Comparison of ENCODE assay signal across 8 mouse cellular contexts in the genomic region with DNA sequence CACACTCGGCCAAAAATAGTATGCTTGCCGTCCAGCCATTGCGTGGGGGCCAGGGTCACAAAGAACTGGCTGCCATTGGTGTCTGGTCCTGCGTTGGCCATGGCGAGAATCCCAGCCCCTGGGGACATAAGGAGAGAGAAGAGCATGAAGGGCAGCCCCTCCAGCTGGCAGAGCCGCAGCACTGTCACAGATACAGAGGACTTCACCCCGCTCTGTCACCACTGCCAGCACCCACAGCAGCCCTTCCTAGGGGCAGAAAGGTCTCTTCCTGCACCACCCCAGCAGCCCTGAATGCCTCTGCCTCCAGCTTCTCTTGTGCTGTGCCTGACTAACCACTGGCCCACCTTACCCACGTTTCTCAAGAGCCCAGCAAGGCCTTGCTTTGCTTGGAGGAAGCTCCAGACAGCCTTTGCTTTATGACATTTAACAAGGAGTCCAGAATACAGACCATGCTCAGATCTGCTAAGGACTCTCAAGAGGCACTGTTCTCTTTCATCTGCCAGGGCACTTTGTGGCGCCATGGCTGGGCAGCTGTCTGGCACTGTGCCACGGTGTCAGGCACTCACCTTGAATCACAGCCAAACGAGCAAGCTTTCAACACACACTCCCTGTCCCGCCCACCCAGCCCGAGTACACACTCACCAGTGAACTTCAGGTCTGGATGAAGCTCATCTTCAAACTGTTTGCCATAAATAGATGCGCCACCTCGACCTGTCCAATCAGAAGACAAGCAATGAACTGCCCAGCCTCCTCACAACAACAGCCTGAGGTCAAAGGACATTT. TPM values are rescaled to one million over a fixed set of nuclear protein-coding genes. Genes with fewer than 3 reads are reported as not detected.
DNase-seq lines count a peak whose midpoint lies in the region; ATAC-seq lines count a peak whose summit lies in the region.

No protein-coding gene starts in this region.

- H3K9me3 ChIP-seq in forebrain, embryonic 12.5 days: no peaks in the 10 kb centered on the region
- H3K9me3 ChIP-seq in forebrain, embryonic 10.5 days: no peaks in the 10 kb centered on the region
- no peaks in the 10 kb centered on the region for H3K9me3 ChIP-seq in stomach, embryonic 16.5 days (replicated peaks; ENCODE audit: control insufficient read depth, low read length)

- 81% methylated on average over 15 of the region's 15 CpGs for WGBS in forebrain, embryonic 12.5 days
- WGBS in forebrain, embryonic 10.5 days: 92% methylated on average over 15 of the region's 15 CpGs
- 70% methylated on average over 15 of the region's 15 CpGs for WGBS in stomach, embryonic 16.5 days

- no peak for ATAC-seq in forebrain, embryonic 12.5 days (ENCODE audit: low FRiP score)
- peak; percentile 35; the same call in 1 of the 2 replicates for ATAC-seq in stomach, embryonic 16.5 days (ENCODE audit: insufficient read depth, low FRiP score)

- DNase-seq in forebrain, embryonic 10.5 days (ENCODE audit: extremely low spot score, low spot score): no peak
- DNase-seq in MN1 (ENCODE audit: low spot score): peak; percentile 94
- DNase-seq in heart, adult 8-10 months (ENCODE audit: low spot score): peak; percentile 66
- peak; percentile 91 for DNase-seq in kidney, postnatal 14 days
- DNase-seq in cerebellum, postnatal 36 days: no peak
- no peak for DNase-seq in cerebellum, adult 11 months

- H3K4me1 ChIP-seq in forebrain, embryonic 12.5 days: peaks cover 4% of the 10 kb centered on the region; the same call in 1 of the 2 replicates
- 0 out of 2 replicates have a peak, but pooled peaks cover 4% of the 10 kb centered on the region for H3K4me1 ChIP-seq in forebrain, embryonic 10.5 days
- peaks cover 8% of the 10 kb centered on the region; the same call in 1 of the 2 replicates for H3K4me1 ChIP-seq in stomach, embryonic 16.5 days (ENCODE audit: control insufficient read depth, insufficient read depth, low read length)

- H3K27ac ChIP-seq in forebrain, embryonic 12.5 days: peak overlapping the region; percentile 46; the same call in 1 of the 2 replicates
- H3K27ac ChIP-seq in forebrain, embryonic 10.5 days: no peak overlapping the region
- peak overlapping the region; percentile 41; the same call in 1 of the 2 replicates for H3K27ac ChIP-seq in stomach, embryonic 16.5 days (ENCODE audit: low read length)

- H3K4me3 ChIP-seq in forebrain, embryonic 12.5 days (replicated peaks): no peak overlapping the region
- no peak overlapping the region for H3K4me3 ChIP-seq in forebrain, embryonic 10.5 days
- H3K4me3 ChIP-seq in stomach, embryonic 16.5 days (replicated peaks; ENCODE audit: low read length): no peak overlapping the region

- H3K9ac ChIP-seq in forebrain, embryonic 12.5 days: peak overlapping the region; percentile 18; the same call in 1 of the 2 replicates
- H3K9ac ChIP-seq in stomach, embryonic 16.5 days (ENCODE audit: low read length): no peak overlapping the region

- no peak overlapping the region for H3K4me2 ChIP-seq in forebrain, embryonic 12.5 days
- no peak overlapping the region for H3K4me2 ChIP-seq in stomach, embryonic 16.5 days (ENCODE audit: low read depth, low read length)

- H3K36me3 ChIP-seq in forebrain, embryonic 12.5 days (replicated peaks): peaks cover 64% of the 10 kb centered on the region
- peaks cover 87% of the 10 kb centered on the region for H3K36me3 ChIP-seq in forebrain, embryonic 10.5 days (replicated peaks)
- peaks cover 12% of the 10 kb centered on the region for H3K36me3 ChIP-seq in stomach, embryonic 16.5 days (ENCODE audit: control insufficient read depth, insufficient read depth, low read length)

- no peaks in the 10 kb centered on the region for H3K27me3 ChIP-seq in forebrain, embryonic 12.5 days
- no peaks in the 10 kb centered on the region for H3K27me3 ChIP-seq in forebrain, embryonic 10.5 days (ENCODE audit: poor library complexity, severe bottlenecking)
- H3K27me3 ChIP-seq in stomach, embryonic 16.5 days (ENCODE audit: control insufficient read depth, insufficient read depth, low read length): no peaks in the 10 kb centered on the region

RNA-seq across cellular contexts. Expression of a gene that starts 12.2 kb away (rescaled TPM):
- 139 and 142 TPM in 2 replicates for polyA plus RNA-seq in forebrain, embryonic 12.5 days (2016; fragmentation: Nextera tagmentation; extraction: Ambion mirVana)
- 230 and 235 TPM in 2 replicates for polyA plus RNA-seq in forebrain, embryonic 10.5 days (2016; fragmentation: Nextera tagmentation; extraction: Ambion mirVana)
- 10 to 100 TPM; 36.5 to 43.8 (median 37.3) TPM for total RNA-seq in heart, adult 8-10 months (2022)
- polyA plus RNA-seq in stomach, embryonic 16.5 days (2015; fragmentation: Nextera tagmentation; extraction: Ambion mirVana): 129 and 130 TPM in 2 replicates

RNA-seq across cellular contexts. Expression of a gene that starts 13.8 kb away (rescaled TPM):
- 9.9 and 10.7 TPM in 2 replicates for polyA plus RNA-seq in forebrain, embryonic 12.5 days (2016; fragmentation: Nextera tagmentation; extraction: Ambion mirVana)
- polyA plus RNA-seq in forebrain, embryonic 10.5 days (2016; fragmentation: Nextera tagmentation; extraction: Ambion mirVana): 5.3 and 6.2 TPM in 2 replicates
- 1 to 10 TPM; 3.2 to 9.5 (median 4.4) TPM for total RNA-seq in heart, adult 8-10 months (2022)
- polyA plus RNA-seq in stomach, embryonic 16.5 days (2015; fragmentation: Nextera tagmentation; extraction: Ambion mirVana): 6.9 and 7.5 TPM in 2 replicates

RNA-seq across cellular contexts. Expression of a gene that starts 16.8 kb away (rescaled TPM):
- 65.0 and 65.2 TPM in 2 replicates for polyA plus RNA-seq in forebrain, embryonic 12.5 days (2016; fragmentation: Nextera tagmentation; extraction: Ambion mirVana)
- 54.6 and 56.6 TPM in 2 replicates for polyA plus RNA-seq in forebrain, embryonic 10.5 days (2016; fragmentation: Nextera tagmentation; extraction: Ambion mirVana)
- total RNA-seq in heart, adult 8-10 months (2022): 100 to 1,000 TPM; 294 to 476 (median 372) TPM
- 82.2 and 83.0 TPM in 2 replicates for polyA plus RNA-seq in stomach, embryonic 16.5 days (2015; fragmentation: Nextera tagmentation; extraction: Ambion mirVana)

Comparison
In these comparisons a context has a peak if more than half of its experiments do, and no peak if none do; other contexts are left out.
1. DNase-seq: peak in MN1 (single experiment), heart, adult 8-10 months (single experiment) and kidney, postnatal 14 days (single experiment); none in forebrain, embryonic 10.5 days (single experiment), cerebellum, postnatal 36 days (0 of 2) and cerebellum, adult 11 months (single experiment).